Mouse (Mus musculus): ENCODE measurements around the gene Fam122a. TPM values are rescaled to one million over a fixed set of nuclear protein-coding genes. Genes with fewer than 3 reads are reported as not detected.

The Fam122a gene
- polyA plus RNA-seq (2012): 4.7 and 5.2 TPM in 2 replicates

- H3K9me3 ChIP-seq (ENCODE audit: control insufficient read depth, low read length): no peaks in the 10 kb centered on the region
- peaks cover 45% of the 10 kb centered on the region for H3K36me3 ChIP-seq (ENCODE audit: control insufficient read depth)
- peaks cover 48% of the 10 kb centered on the region for H3K4me1 ChIP-seq (ENCODE audit: control insufficient read depth)
- H3K4me3 ChIP-seq (replicated peaks): peak within 1 kb of the TSS; percentile 93
- no peak for TF ChIP-seq TAL1 (IDR thresholded peaks at IDR 0.05; ENCODE audit: low read length)
- peak; percentile 78 for TF ChIP-seq GATA1 (IDR thresholded peaks at IDR 0.05; ENCODE audit: low read length)
- H3K27me3 ChIP-seq (ENCODE audit: control insufficient read depth): no peaks in the 10 kb centered on the region
These were observed at the start of gene Fam122a for GRCm38 (mm10) chr19:24476929-24477882. TSS of gene Fam122a (minus strand) at chr19:24477356.

GRCm38 (mm10) chr19:24523476-24524313 lies 46.5 kb upstream of the Fam122a start:
- no peak for TF ChIP-seq GATA1 (IDR thresholded peaks at IDR 0.05; ENCODE audit: low read length)
- TF ChIP-seq TAL1 (IDR thresholded peaks at IDR 0.05; ENCODE audit: low read length): no peak
- H3K4me1 ChIP-seq (ENCODE audit: control insufficient read depth): peaks cover 85% of the 10 kb centered on the region

GRCm38 (mm10) chr19:24521997-24522396 lies 44.8 kb upstream of the Fam122a start:
- Histone ChIP-seq H3K27me3 (ENCODE audit: control insufficient read depth) (no peaks in the 10 kb centered on the region), H3K9me3 (ENCODE audit: control insufficient read depth, low read length) (no peaks in the 10 kb centered on the region), H3K4me1 (ENCODE audit: control insufficient read depth) (peaks cover 85% of the 10 kb centered on the region), H3K4me3 (replicated peaks) (no peak overlapping the region), H3K36me3 (ENCODE audit: control insufficient read depth) (peaks cover 51% of the 10 kb centered on the region)
- no peak for TF ChIP-seq GATA1 (IDR thresholded peaks at IDR 0.05; ENCODE audit: low read length)
- TF ChIP-seq TAL1 (IDR thresholded peaks at IDR 0.05; ENCODE audit: low read length): no peak

More at GRCm38 (mm10) chr19:24523476-24524313, 46.5 kb upstream of the Fam122a start:
- no peaks in the 10 kb centered on the region for H3K27me3 ChIP-seq (ENCODE audit: control insufficient read depth)
- H3K36me3 ChIP-seq (ENCODE audit: control insufficient read depth): peaks cover 49% of the 10 kb centered on the region
- H3K9me3 ChIP-seq (ENCODE audit: control insufficient read depth, low read length): no peaks in the 10 kb centered on the region
- no peak overlapping the region for H3K4me3 ChIP-seq (replicated peaks)

- Histone ChIP-seq H3K27me3 (ENCODE audit: control insufficient read depth) (no peaks in the 10 kb centered on the region), H3K4me1 (ENCODE audit: control insufficient read depth) (peaks cover 84% of the 10 kb centered on the region), H3K9me3 (ENCODE audit: control insufficient read depth, low read length) (no peaks in the 10 kb centered on the region), H3K4me3 (replicated peaks) (no peak overlapping the region), H3K36me3 (ENCODE audit: control insufficient read depth) (peaks cover 47% of the 10 kb centered on the region)
- TF ChIP-seq GATA1 (IDR thresholded peaks at IDR 0.05; ENCODE audit: low read length): no peak
- TF ChIP-seq TAL1 (IDR thresholded peaks at IDR 0.05; ENCODE audit: low read length): no peak
These were observed 44.0 kb upstream of the Fam122a start for GRCm38 (mm10) chr19:24521146-24521545.

- no peak for TF ChIP-seq TAL1 (IDR thresholded peaks at IDR 0.05; ENCODE audit: low read length)
- TF ChIP-seq GATA1 (IDR thresholded peaks at IDR 0.05; ENCODE audit: low read length): no peak
- H3K4me3 ChIP-seq (replicated peaks): no peak overlapping the region
- peaks cover 49% of the 10 kb centered on the region for H3K36me3 ChIP-seq (ENCODE audit: control insufficient read depth)
- H3K9me3 ChIP-seq (ENCODE audit: control insufficient read depth, low read length): no peaks in the 10 kb centered on the region
- H3K4me1 ChIP-seq (ENCODE audit: control insufficient read depth): peaks cover 90% of the 10 kb centered on the region
- no peaks in the 10 kb centered on the region for H3K27me3 ChIP-seq (ENCODE audit: control insufficient read depth)
These were observed 42.7 kb upstream of the Fam122a start for GRCm38 (mm10) chr19:24519732-24520409.

- TF ChIP-seq GATA1 (IDR thresholded peaks at IDR 0.05; ENCODE audit: low read length) (no peak), TAL1 (IDR thresholded peaks at IDR 0.05; ENCODE audit: low read length) (no peak)
- Histone ChIP-seq H3K27me3 (ENCODE audit: control insufficient read depth) (no peaks in the 10 kb centered on the region), H3K4me1 (ENCODE audit: control insufficient read depth) (peaks cover 92% of the 10 kb centered on the region), H3K36me3 (ENCODE audit: control insufficient read depth) (peaks cover 41% of the 10 kb centered on the region), H3K4me3 (replicated peaks) (no peak overlapping the region), H3K9me3 (ENCODE audit: control insufficient read depth, low read length) (no peaks in the 10 kb centered on the region)
These were observed 41.2 kb upstream of the Fam122a start for GRCm38 (mm10) chr19:24518384-24518783.

GRCm38 (mm10) chr19:24517057-24517456 lies 39.9 kb upstream of the Fam122a start:
- Histone ChIP-seq H3K36me3 (ENCODE audit: control insufficient read depth) (peaks cover 35% of the 10 kb centered on the region), H3K9me3 (ENCODE audit: control insufficient read depth, low read length) (no peaks in the 10 kb centered on the region), H3K27me3 (ENCODE audit: control insufficient read depth) (no peaks in the 10 kb centered on the region), H3K4me1 (ENCODE audit: control insufficient read depth) (peaks cover 96% of the 10 kb centered on the region), H3K4me3 (replicated peaks) (peak overlapping the region; percentile 25)
- TF ChIP-seq GATA1 (IDR thresholded peaks at IDR 0.05; ENCODE audit: low read length): peak; percentile 65; the same call in 1 of the 2 replicates
- no peak for TF ChIP-seq TAL1 (IDR thresholded peaks at IDR 0.05; ENCODE audit: low read length)

- no peak for TF ChIP-seq GATA1 (IDR thresholded peaks at IDR 0.05; ENCODE audit: low read length)
- no peak for TF ChIP-seq TAL1 (IDR thresholded peaks at IDR 0.05; ENCODE audit: low read length)
- Histone ChIP-seq H3K36me3 (ENCODE audit: control insufficient read depth) (peaks cover 40% of the 10 kb centered on the region), H3K4me3 (replicated peaks) (no peak overlapping the region), H3K9me3 (ENCODE audit: control insufficient read depth, low read length) (no peaks in the 10 kb centered on the region), H3K27me3 (ENCODE audit: control insufficient read depth) (no peaks in the 10 kb centered on the region), H3K4me1 (ENCODE audit: control insufficient read depth) (peaks cover 96% of the 10 kb centered on the region)
These were observed 38.8 kb upstream of the Fam122a start for GRCm38 (mm10) chr19:24515941-24516340.

All from erythroblast, embryonic 14.5 days (primary cell).